Mouse (Mus musculus) intestine, postnatal 0 days (tissue): Measurements from ENCODE around the gene Glcci1. TPM values are rescaled to one million over a fixed set of nuclear protein-coding genes. Genes with fewer than 3 reads are reported as not detected.

Source experiments
- ATAC-seq: fragments of 200-750 bp; cut with Nextera tagmentation; 2 replicates; pipeline ENCODE4 v1.8.0; 2017; ENCODE audit warnings: mild to moderate bottlenecking, moderate TSS enrichment, moderate library complexity
- H3K27ac ChIP-seq: fragments of 300-500 bp; sonication (generic); 2 replicates; pipeline ENCODE4 v1.5.1; 2014; ENCODE audit warnings: mild to moderate bottlenecking, low read depth, low read length, moderate library complexity
- H3K27me3 ChIP-seq: fragments of 300-500 bp; sonication (generic); replicated peaks from 2 replicates; pipeline ENCODE4 v1.6.1; 2014; ENCODE audit warnings: low read length, mixed read lengths; ENCODE audit not compliant: control insufficient read depth, insufficient read depth
- H3K36me3 ChIP-seq: fragments of 300-500 bp; sonication (generic); 2 replicates; pipeline ENCODE4 v1.6.1; 2014; ENCODE audit warnings: mild to moderate bottlenecking, moderate library complexity; ENCODE audit not compliant: control insufficient read depth, insufficient read depth
- H3K4me1 ChIP-seq: fragments of 300-500 bp; sonication (generic); replicated peaks from 2 replicates; pipeline ENCODE4 v1.6.1; 2014; ENCODE audit warnings: antibody characterized with exemption, low read length, mixed read lengths; ENCODE audit not compliant: control insufficient read depth, insufficient read depth
- H3K4me2 ChIP-seq: fragments of 300-500 bp; sonication (generic); replicated peaks from 2 replicates; pipeline ENCODE4 v1.6.1; 2014; ENCODE audit warnings: low read depth, mild to moderate bottlenecking, moderate library complexity
- H3K4me3 ChIP-seq: fragments of 300-500 bp; sonication (generic); 2 replicates; pipeline ENCODE4 v1.5.1; 2014; ENCODE audit warnings: low read depth, low read length
- H3K9ac ChIP-seq: fragments of 300-500 bp; sonication (generic); 2 replicates; pipeline ENCODE4 v1.6.1; 2014; ENCODE audit warnings: mild to moderate bottlenecking, low read depth, low read length
- H3K9me3 ChIP-seq: fragments of 300-500 bp; sonication (generic); 2 replicates; pipeline ENCODE4 v1.6.1; 2016; ENCODE audit warnings: mixed run types; ENCODE audit not compliant: control insufficient read depth
- CTCF ChIP-seq: sonication (generic); IDR thresholded peaks from 2 replicates; pipeline ENCODE4 v1.5.1; 2016; ENCODE audit warnings: low read depth, mild to moderate bottlenecking, control low read depth, antibody characterized with exemption, moderate library complexity
- WGBS: fragments of 180-500 bp; shearing (Covaris S2); extraction: QIAGEN DNeasy Blood & Tissue Kit; methylation state at CpG from one replicate; pipeline ENCODE4 v1.1.7; 2014; 5-methylcytosine and 5-hydroxymethylcytosine counted together
- polyA plus RNA-seq: library from polyadenylated mRNA; unstranded; fragments of >200 nt; fragmentation: Nextera tagmentation; extraction: Ambion mirVana; gene quantifications from 2 replicates; pipeline ENCODE4 v1.2.1, GENCODE M21; 2015

The Glcci1 gene
- polyA plus RNA-seq, 1 experiment from 2014 or later: 3.9 TPM

GRCm38 (mm10) chr6:8551155-8551554 lies 41.8 kb downstream of the Glcci1 start:
- H3K9ac ChIP-seq: no peak overlapping the region

GRCm38 (mm10) chr6:8556849-8557571 lies 47.6 kb downstream of the Glcci1 start:
- H3K36me3 ChIP-seq: no peaks in the 10 kb centered on the region
- no peak for ATAC-seq
- WGBS: 94% methylated on average over 5 of the region's 5 CpGs
- no peak overlapping the region for H3K4me3 ChIP-seq
- no peaks in the 10 kb centered on the region for H3K27me3 ChIP-seq
- no peak overlapping the region for H3K27ac ChIP-seq
- no peaks in the 10 kb centered on the region for H3K4me1 ChIP-seq
- no peak for TF ChIP-seq CTCF
- no peak overlapping the region for H3K4me2 ChIP-seq
- no peak overlapping the region for H3K9ac ChIP-seq
- H3K9me3 ChIP-seq: no peaks in the 10 kb centered on the region

More at GRCm38 (mm10) chr6:8551155-8551554, 41.8 kb downstream of the Glcci1 start:
- no peak for TF ChIP-seq CTCF
- 80% methylated on average over 2 of the region's 2 CpGs for WGBS
- Histone ChIP-seq H3K27ac (no peak overlapping the region), H3K4me1 (no peaks in the 10 kb centered on the region), H3K4me3 (no peak overlapping the region), H3K9me3 (no peaks in the 10 kb centered on the region), H3K36me3 (no peaks in the 10 kb centered on the region), H3K27me3 (no peaks in the 10 kb centered on the region), H3K4me2 (no peak overlapping the region)
- no peak for ATAC-seq

- peaks cover 3% of the 10 kb centered on the region; the same call in 1 of the 2 replicates for H3K36me3 ChIP-seq
- H3K4me3 ChIP-seq: no peak overlapping the region
- no peaks in the 10 kb centered on the region for H3K9me3 ChIP-seq
- no peak overlapping the region for H3K27ac ChIP-seq
- 0 out of 2 replicates have a peak, but pooled peaks have one; percentile 36 for ATAC-seq
- WGBS: 58% methylated on average over 2 of the region's 2 CpGs
- H3K4me2 ChIP-seq: no peak overlapping the region
- TF ChIP-seq CTCF: no peak
- no peaks in the 10 kb centered on the region for H3K27me3 ChIP-seq
- no peak overlapping the region for H3K9ac ChIP-seq
- no peaks in the 10 kb centered on the region for H3K4me1 ChIP-seq
These were observed 51.3 kb downstream of the Glcci1 start for GRCm38 (mm10) chr6:8560682-8561081.

GRCm38 (mm10) chr6:8582377-8582776 lies 73.0 kb downstream of the Glcci1 start:
- ATAC-seq: no peak
- H3K27ac ChIP-seq: no peak overlapping the region
- no peak overlapping the region for H3K9ac ChIP-seq
- no peak for TF ChIP-seq CTCF
- H3K27me3 ChIP-seq: no peaks in the 10 kb centered on the region
- H3K36me3 ChIP-seq: no peaks in the 10 kb centered on the region
- H3K4me2 ChIP-seq: no peak overlapping the region
- H3K4me1 ChIP-seq: no peaks in the 10 kb centered on the region
- 93% methylated on average over 9 of the region's 9 CpGs for WGBS
- H3K4me3 ChIP-seq: no peak overlapping the region
- H3K9me3 ChIP-seq: no peaks in the 10 kb centered on the region

GRCm38 (mm10) chr6:8583892-8584291 lies 74.5 kb downstream of the Glcci1 start:
- no peak overlapping the region for H3K4me2 ChIP-seq
- H3K4me1 ChIP-seq: no peaks in the 10 kb centered on the region
- WGBS: 82% methylated on average over 3 of the region's 3 CpGs
- ATAC-seq: no peak
- H3K4me3 ChIP-seq: no peak overlapping the region
- H3K27ac ChIP-seq: no peak overlapping the region
- H3K36me3 ChIP-seq: no peaks in the 10 kb centered on the region
- H3K9ac ChIP-seq: no peak overlapping the region
- H3K9me3 ChIP-seq: no peaks in the 10 kb centered on the region
- no peaks in the 10 kb centered on the region for H3K27me3 ChIP-seq
- no peak for TF ChIP-seq CTCF

GRCm38 (mm10) chr6:8591665-8592064 lies 82.3 kb downstream of the Glcci1 start:
- Histone ChIP-seq H3K9me3 (no peaks in the 10 kb centered on the region), H3K9ac (no peak overlapping the region), H3K4me3 (no peak overlapping the region), H3K4me2 (no peak overlapping the region), H3K27me3 (no peaks in the 10 kb centered on the region), H3K36me3 (no peaks in the 10 kb centered on the region), H3K27ac (no peak overlapping the region), H3K4me1 (no peaks in the 10 kb centered on the region)
- 93% methylated on average over 9 of the region's 9 CpGs for WGBS
- no peak for ATAC-seq
- no peak for TF ChIP-seq CTCF

GRCm38 (mm10) chr6:8617369-8617768 lies 108.0 kb downstream of the Glcci1 start:
- Histone ChIP-seq H3K4me2 (no peak overlapping the region), H3K4me3 (no peak overlapping the region), H3K9me3 (no peaks in the 10 kb centered on the region), H3K36me3 (no peaks in the 10 kb centered on the region), H3K9ac (no peak overlapping the region), H3K27me3 (no peaks in the 10 kb centered on the region), H3K27ac (no peak overlapping the region), H3K4me1 (no peaks in the 10 kb centered on the region)
- TF ChIP-seq CTCF: no peak
- 67% methylated on average over 2 of the region's 2 CpGs for WGBS
- no peak for ATAC-seq
